Mouse (Mus musculus): ENCODE measurements around the gene Tdrd12.
"Not testable (repeated sequence)": the region's sequence is repeated elsewhere in the genome, so short reads cannot be mapped to it uniquely, and the experiment has no call there.

Tdrd12 gene

DNA sequence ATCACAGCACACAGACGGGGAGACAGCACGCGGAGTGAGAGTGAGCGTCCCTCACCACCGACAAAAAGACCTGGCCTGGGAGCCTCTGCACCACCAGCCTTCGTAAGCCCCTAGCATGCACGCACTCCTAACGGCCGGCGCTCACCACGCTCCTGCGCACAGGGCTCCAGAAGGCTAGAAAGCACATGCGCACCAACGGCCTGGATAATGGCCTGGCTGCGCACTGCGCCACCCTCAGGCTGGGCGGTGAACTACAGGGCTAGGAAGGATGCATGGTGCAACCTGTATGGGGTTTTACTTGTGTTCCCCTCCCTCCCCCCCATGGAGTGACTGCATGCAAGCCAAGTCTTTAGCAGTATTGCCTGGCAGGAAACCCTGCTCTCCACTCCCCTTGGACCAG is at the start of gene Tdrd12:
TSS of gene Tdrd12 (minus strand) at position 184 of the 400 bp plus-strand sequence.
- DNase-seq (ENCODE audit: low spot score): no peak

DNA sequence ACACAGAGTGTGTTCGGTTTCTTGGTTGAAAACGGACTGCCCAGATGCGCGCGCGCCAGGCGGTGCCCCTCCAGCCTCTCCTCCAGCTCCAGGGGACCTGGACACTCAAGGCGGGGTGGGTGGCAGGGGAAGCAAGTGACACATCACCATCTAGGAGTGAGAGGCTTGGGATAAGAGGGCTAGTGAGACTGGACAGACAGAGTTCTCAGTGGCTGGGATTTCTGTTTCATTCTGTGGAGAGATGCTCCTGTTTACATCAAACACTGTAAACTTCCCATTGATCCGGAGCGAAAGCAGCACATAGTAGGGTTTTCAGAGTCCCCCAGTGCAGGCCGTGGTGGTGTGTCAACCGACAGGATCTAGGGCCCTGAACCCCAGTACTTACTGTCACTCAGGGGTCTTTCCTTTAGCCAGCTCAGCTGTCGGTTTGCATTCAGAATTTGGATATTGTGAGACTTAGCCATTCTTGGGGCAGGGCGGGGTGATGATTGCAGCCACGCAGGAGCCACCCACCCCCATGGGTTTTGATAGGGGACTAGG is 49.4 kb upstream of the Tdrd12 start:
- no peak for DNase-seq (ENCODE audit: low spot score)

DNA sequence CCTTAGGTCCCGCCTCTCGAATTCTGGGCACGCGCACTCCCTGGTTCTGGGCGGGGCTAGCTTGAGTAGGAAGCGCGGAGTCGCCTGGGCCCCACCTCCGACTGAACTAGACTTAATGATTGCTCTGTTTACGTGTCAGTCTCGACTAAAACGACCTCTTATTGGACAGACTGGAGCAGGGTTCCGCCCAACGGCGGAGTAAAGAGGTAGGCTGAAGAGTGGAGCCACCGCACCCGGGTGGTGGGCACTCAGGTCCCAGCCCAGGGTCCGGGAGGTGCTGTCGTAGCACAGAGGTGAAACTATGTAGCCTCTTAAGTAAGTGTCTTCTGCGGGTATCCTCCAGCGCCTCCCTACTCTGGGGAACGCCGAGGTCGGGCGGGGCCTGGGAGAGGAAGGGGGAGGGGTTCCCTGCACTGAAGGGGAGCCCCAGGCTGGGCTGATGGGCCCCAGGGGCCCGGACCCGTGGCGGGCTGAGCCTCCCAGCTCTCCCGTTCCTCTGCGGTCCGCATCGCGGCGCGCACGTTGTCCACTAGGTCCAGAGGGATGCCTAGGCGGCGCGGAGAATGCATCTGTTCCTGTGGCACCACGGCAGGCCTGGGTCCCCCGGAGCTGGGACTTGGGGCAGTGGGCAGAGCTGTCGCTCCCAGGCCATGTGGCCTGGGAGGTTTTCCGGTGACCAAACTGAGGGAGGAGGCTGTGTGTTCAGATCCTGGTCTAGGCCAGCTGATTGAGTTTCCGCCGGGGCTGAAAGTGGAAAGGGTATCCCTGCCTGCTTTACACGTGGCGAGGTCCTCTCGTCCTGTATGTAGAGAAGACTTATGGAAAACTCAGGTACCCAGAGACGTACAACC is 48.7 kb upstream of the Tdrd12 start, which contains the start of gene Ankrd27:
TSS of gene Ankrd27 (plus strand) at position 190 of the 851 bp plus-strand sequence.
- DNase-seq (ENCODE audit: low spot score): peak; percentile 96

DNA sequence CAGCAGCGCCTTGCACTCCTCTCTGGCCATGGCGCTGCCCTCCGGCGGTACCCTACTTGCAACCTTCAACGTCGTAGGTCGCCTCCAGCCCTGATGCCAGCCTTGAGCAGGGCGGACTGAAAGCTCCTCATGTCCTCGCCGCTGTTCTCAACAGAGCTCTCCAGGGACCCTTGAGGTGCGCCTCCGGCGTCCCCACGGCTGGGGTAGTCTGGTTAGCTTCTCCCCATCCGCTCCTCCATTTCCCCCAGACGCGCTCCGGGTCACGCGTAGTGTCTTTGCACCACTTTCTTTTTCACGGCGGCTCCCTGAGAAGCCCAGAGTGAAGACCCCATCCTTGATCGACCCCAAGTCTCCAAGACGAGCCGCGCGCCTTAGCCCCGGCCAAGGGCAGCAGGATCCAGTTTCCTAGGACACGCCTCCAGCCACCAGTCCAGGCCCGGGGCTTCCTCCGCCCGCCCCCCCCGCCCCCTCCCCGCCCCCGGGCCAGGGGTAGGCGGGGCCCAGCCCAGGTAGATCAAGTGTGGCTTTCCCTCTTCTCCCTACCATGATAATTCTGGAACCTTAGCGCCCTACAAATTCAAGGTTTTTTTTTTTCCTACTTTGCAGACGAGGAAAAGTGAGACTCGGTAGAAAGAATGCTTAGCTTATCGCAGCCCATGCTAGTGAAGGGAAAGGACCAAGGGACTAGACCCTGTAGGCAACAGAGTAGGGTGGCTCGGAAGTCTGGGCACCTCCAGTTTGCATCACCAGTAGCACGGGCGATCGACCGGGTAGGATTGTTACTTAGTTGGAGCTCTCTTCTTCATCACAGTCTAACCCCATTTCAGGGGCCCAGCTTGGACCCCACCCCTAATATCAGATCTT is 47.9 kb upstream of the Tdrd12 start, which contains the start of gene Rgs9bp:
TSS of gene Rgs9bp (minus strand) at position 392 of the 864 bp plus-strand sequence.
- DNase-seq (ENCODE audit: low spot score): peak; percentile 50

DNA sequence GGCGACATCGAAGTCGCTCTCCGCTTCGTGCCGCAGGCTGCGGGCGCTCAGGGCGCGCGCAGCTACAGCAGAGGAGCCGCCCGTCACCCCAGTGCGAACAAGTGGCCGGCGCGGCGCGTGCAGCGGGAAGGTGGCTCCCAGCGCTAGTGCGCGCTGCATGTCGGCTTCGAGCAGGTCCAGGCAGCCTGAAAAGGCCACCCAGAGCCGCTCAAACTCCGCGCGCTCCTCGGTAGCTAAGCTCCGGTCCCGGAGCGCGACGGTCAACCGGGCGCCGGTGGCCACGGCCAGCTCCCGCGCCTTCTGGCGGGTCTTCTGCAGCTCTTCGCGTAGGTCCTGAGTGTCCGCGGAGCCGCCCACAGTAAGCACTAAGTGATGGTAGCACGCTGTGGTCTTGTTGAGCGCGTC is 47.2 kb upstream of the Tdrd12 start:
- peak; percentile 14 for DNase-seq (ENCODE audit: low spot score)

DNA sequence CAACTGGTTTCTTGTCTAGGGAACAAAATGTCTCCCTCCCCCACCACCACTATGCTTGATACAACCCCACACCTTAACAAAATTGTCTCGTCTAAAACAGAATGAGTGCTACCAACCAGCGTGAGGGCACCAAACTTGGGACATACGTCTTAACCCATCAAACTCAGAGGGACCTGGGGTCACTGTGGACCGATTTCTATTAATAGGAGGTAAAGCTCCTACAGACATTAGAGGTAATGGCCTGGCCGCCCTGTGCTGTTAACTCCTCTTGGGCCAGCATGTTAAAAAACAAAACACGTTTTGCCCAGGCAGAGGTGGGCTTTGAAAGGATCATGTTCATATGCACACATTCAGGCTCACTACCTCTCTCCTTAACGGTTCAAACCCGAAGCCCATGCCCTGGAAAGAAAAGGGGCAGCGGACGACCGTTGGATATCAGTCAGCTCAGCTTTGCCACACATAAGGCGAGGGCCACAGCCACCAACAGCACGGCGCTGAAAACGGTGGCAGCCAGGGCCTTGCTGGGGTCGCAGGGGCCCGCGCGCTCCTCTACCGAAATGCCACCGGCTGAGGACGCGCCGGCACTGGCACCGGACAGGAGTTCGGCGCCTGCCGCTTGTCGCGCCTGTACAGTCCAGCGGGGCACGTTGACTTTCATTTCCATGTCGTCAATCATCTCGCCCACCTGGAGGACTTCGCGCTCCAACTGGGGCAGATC is 46.7 kb upstream of the Tdrd12 start:
- no peak for DNase-seq (ENCODE audit: low spot score)

DNA sequence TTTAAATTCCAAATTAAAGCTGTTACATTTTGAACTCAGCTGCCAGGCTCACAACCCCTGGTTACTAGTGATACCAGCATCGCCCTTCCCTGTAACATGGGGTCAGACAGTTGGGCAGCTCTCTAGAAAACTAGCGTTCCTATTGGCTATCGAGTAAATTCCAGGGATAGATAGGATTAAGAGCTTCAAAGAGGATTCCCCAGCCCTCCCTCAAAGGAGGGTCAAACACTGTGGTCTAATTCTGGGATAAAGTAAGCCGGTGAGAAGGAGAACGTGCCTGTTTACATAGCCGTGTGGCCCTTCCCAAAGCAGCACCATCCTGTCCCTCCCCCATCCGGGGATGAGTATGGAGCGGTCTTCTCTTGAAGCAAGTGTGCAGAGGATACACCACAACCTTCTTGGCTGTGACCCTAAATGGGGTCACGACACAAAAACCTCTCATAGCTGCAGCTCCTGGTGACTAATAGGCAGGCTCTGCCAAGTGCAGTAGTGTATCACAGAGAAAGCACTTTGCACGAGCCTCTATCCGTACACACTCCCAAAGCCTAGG is 46.0 kb upstream of the Tdrd12 start:
- no peak for DNase-seq (ENCODE audit: low spot score)

DNA sequence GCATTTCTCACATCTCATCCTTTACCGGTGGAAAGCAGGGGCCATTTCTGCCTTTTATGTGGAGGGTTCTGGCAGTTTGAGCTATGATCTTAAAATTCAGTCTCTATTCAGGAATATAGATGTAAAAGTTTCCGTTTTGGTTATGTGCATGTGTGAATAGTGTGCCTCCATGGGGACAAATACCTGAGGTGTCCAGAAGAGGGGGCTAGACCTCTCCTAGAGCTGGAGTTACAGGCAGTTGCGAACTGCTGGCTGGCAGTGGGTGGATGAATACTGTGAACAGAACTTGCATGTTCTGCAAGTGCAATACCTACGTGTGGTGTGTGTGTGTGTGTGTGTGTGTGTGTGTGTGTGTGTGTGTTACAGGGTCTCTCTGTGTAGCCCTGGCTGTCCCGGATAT is 45.2 kb upstream of the Tdrd12 start:
- DNase-seq (ENCODE audit: low spot score): no peak

DNA sequence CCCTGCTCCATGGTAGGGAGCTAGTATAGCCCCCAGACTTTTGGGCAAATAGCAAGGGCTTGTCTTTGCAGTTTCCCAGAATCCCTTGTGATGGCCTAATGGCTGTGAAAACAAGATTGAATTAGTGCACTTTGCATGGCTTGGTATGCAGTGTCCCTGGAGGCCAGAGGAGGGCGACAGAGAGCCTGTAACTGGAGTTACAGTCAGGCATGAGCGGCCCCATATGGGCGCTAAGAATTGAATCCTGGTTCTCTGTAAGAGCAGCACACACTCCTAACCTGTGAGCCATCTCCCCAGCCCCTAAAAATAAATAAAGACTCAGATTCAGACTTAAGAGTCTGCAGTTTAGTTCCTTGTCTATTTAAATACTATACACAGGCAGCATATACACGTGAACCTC is 42.3 kb upstream of the Tdrd12 start:
- peak; percentile 52 for DNase-seq (ENCODE audit: low spot score)

DNA sequence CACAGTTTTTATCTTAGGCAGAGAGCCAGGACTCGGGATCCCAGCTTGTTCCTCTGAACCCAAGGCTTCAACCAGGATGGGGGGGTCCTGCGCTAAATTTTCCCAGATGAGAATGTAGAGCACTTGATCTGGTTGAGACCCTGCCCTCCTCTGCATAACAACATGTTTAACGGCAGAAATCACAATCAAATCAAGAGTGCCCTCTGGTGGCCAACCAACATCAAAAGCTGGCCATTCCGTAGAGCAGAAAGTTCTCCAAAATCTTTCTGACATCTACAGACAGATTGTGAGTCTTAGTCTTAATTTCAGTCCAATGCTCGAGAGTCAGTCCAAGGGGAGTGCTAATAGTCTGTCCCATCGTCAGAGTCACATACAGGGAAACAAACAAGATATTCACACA is 33.3 kb upstream of the Tdrd12 start:
- not testable (repeated sequence) for DNase-seq (ENCODE audit: low spot score)

DNA sequence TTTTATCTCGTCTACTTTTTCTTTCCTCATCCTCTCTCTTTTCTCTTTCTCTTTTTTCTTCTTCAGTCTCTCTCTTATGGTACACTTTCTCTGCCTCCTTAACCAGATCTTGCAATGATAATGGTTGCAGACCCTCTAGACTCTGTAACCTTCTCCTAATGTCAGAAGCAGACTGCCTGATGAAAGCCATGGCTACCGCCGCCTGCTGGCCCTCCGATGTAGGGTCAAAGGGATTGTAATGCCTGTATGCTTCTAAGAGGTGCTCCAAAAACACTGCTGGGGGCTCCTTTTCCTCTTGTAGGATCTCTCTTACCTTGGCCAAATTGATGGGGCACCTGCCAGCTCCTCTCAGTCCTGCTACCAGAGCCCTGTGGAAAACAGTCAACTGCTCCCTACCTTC is 32.2 kb upstream of the Tdrd12 start:
- DNase-seq (ENCODE audit: low spot score): not testable (repeated sequence)

DNA sequence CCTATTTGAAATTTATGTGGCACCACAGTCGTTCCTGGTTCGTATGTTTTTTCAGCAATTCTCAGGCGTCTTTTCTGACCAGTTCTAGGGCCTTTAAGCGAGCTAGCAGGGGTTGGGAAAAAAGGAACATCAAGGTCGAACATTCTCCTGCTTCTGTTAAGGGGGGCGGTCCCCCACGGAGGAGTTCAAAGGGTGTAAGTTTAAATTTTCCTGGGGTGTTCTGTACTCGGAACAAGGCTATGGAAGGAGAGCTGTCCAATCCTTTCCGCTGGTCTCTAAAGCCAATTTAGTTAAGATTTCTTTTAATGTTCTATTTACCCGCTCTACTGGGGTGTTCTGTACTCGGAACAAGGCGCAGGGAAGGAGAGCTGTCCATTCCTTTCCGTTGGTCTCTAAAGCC is 28.4 kb upstream of the Tdrd12 start:
- not testable (repeated sequence) for DNase-seq (ENCODE audit: low spot score)

DNA sequence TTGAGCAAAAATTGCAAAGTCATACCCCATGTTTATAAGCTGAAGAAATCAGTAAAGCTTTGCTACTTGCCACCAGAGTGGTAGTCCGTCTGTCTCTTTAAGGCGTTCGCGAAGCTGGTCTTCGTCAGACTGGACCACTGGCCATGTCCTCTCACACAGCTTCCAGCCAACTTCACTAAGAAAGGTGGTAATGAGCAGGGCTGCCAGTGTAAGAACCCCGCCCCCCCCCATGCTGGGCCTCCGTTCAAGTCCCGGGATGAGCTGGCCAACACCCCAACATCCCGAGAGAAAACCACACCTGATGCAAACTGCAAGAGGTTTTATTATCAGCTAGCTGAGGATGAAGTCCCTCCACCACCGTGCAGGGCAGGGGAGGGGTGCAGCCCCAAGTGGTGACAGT is 27.3 kb upstream of the Tdrd12 start:
- DNase-seq (ENCODE audit: low spot score): not testable (repeated sequence)

DNA sequence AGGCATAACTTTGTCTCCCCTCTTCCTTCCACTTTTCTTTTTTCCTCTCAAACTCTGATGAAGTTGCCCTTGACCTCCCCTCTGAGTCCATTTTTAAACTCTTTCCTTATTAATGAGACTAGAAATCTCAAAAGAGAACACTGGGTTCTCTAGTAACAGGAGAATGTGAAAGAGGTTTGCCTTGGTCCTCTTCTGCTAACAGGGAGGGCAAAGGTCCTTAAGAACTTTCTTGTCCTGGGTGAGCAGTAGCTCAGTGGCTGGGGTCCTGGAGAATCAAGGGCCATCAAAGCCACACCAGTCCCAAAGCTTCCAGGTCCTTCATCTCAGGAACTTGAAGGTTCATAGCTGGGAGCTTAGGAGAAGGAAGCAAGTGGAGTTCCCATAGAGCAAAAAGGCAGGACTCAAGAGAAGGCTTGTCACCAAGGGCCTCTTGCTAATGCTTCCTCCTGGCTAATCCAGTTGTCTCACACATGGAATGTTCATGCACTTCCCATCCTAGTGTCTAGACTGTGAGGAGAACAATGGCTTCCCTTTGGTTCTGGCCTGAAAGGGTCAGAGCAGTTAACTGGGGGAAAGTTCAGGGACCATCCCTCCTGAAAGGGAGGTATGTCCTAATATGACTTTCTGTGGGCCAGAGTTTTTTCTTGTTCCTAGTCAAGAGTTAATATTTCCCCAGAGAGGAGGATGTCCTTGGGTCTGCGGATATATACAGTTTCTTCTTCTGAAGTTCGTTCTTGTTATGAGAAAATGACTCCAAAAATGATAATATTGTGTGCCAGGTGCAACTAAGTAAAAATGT is 26.7 kb upstream of the Tdrd12 start:
- no peak for DNase-seq (ENCODE audit: low spot score)

DNA sequence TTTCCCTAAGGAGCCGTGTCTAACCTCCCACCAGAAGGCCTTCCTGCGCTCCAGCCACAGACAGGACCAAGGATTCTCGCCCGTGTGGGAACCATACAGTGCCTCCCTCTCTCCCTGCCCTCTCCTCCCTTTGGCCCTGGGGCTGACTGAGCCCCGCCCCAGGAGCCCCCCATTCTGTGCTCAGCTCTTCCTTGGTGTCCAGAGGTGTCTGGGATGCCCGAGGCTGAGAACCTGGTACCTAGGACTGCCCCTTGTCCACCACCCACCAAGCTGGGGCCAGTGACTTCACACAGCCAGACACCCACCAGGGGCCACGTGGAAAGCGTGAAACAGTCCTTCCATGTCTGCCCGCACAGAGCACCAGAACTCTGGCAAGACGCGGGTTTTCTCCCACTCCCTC is 25.5 kb upstream of the Tdrd12 start:
- no peak for DNase-seq (ENCODE audit: low spot score)

DNA sequence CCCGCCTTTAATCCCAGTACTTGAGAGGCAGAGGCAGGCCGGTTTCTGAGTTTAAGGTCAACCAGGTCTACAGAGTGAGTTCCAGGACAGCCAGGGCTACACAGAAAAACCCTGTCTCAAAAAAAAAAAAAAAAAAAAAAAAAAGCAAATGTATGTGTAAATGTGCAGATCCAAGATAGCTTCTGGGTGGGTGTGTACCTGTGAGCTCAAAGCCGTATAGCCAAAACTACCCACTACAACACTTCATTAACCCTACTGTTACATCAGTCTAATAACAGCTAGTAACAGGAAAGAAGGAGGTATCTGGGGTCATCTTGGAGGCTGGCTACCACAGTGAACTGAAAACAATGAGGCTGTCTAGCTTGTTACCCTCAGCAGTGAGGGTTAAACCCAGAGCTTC is 22.3 kb upstream of the Tdrd12 start:
- no peak for DNase-seq (ENCODE audit: low spot score)

DNA sequence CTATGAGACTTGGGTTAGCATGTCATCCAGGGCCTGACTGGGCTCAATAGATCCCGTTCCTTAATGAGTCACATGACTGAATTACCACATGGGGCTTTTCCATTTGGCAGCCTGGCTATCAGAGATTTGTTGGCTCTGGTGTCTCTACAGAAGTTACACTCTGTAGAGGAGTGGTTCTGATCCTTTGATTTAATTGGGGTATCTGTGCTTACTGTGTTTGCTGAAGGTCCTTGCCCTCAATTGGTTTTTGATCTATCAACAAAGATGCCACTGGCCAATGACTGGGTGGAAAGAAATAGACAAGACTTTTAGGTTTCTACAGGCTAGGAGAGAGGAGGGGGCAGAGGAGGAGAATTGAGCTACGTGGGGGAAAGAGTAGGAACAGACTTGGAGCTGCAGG is 21.1 kb upstream of the Tdrd12 start:
- DNase-seq (ENCODE audit: low spot score): no peak

DNA sequence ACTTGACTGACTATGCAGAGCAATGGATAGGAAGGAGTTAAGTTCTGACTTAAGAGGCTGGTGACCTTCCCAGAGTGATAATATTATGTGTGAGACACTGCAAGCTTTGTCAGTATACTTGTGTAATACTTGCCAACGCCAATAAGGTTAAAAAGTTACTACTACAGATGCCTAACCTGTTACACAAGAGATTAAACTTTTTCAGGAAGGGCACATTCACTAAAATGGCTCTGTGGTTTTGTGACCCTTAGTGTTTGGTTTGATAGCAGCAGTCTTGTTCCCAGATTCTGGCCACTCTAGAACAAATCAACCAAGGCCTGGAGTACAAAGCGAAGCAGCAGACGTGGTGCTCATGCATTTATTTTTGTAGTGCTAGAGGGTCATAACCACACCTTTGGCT is 20.0 kb upstream of the Tdrd12 start:
- no peak for DNase-seq (ENCODE audit: low spot score)

DNA sequence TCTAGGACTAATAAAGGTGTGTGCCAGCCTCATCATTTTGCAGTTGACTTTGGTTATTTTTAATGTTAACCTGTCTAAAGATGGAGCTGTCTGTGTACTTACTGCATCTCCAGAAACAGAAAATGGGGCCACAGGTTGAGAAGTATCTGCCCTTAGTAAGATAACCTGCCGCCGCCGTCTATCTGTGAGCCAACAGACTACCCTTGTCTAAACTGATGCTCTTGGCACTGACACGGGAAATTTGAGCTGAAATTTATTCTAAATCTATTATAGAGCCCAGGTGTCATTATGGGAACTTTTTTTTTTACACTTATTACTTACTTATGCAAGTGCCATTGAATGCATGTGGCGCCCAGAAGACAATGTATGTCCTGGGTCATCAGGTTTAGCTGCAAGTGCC is 19.4 kb upstream of the Tdrd12 start:
- no peak for DNase-seq (ENCODE audit: low spot score)

DNA sequence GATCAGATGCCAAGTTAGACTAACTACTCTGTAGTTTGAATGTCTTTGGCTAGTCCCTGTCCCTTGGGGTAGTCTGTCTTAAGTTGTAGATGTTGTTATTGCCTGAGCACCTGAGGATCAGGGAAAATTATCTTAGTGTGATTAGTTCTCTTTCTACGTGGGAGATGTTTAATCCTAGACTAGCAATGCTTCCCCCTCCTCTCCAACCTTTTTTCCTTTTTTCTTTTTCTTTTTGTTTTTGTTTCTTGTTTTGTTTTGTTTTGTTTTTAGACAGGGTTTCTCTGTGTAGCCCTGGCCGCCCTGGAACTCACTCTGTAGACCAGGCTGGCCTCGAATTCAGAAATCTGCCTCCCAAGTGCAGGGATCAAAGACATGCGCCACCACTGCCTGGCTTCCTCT is 18.7 kb upstream of the Tdrd12 start, which contains the start of gene Nudt19:
TSS of gene Nudt19 (minus strand) at position 100 of the 399 bp plus-strand sequence.
- DNase-seq (ENCODE audit: low spot score): no peak

Measured in MN1 (cell line).